Mouse (Mus musculus) cortical plate, adult 2 months (tissue): ENCODE measurements around the gene Thegl.

ENCODE experiments used
- CTCF ChIP-seq: fragments of 200-500 bp; IDR thresholded peaks from 2 replicates; pipeline ENCODE4 v1.5.1; 2011; ENCODE audit warnings: mild to moderate bottlenecking, control low read depth, low read length; ENCODE audit not compliant: insufficient read depth; ENCODE audit errors: extremely low read depth
- POLR2A ChIP-seq: fragments of 200-500 bp; IDR thresholded peaks from 2 replicates; pipeline ENCODE4 v1.6.1; 2011; ENCODE audit warnings: mild to moderate bottlenecking, low read length, control low read depth; ENCODE audit not compliant: insufficient read depth; ENCODE audit errors: extremely low read depth

DNA sequence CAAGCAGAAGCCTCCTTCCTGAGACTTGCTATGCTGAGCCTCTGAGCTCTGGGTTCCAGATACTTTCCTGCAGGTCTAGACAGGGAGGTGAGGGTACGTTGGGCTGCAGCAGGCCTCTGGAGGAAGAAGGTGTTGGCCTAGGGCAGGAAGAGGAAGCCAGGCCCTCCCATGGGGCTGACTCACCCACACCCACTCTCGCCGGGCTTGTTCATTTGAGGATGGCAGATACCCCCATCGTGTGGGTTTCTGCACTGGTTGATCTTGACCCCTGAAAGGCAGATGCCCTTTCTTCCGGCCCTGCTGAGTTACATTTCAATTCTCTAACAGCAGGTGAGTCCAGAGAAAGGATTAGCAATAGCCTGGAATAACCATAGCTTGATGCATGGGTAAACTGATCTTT lies 76.7 kb downstream of the Thegl start:
- TF ChIP-seq CTCF (no peak), POLR2A (no peak)
